24 mouse cellular contexts compared by ENCODE assay signal in genomic region chr8:109647331-109647730, GRCm38 (mm10). TPM values are rescaled to one million over a fixed set of nuclear protein-coding genes. Genes with fewer than 3 reads are reported as not detected.
DNase-seq lines count a peak whose midpoint lies in the region; ATAC-seq and TF ChIP-seq lines count a peak whose summit lies in the region.
"Had no signal": no experiment of that assay in that cellular context is flagged by ENCODE, and none has a peak within 500 bp of the region (broad histone marks: within the 10 kb centered on the region; RNA-seq: fewer than 3 reads in every experiment).

No protein-coding gene starts in this region.

- peak; percentile 39 for DNase-seq in forebrain, embryonic 14.5 days (ENCODE audit: low spot score)
- DNase-seq in layer of hippocampus, adult 18-20 months (ENCODE audit: low spot score in 2 of 2) = peak; percentile 31 to 52
- DNase-seq in layer of hippocampus, adult 9-10 months (ENCODE audit: low spot score) = no peak
- DNase-seq in lung, embryonic 14.5 days = peak; percentile 37
- DNase-seq in lung, postnatal 36 days = no peak
- DNase-seq in embryonic facial prominence, embryonic 14.5 days (ENCODE audit: low spot score) = peak; percentile 12
- DNase-seq in thymus, postnatal 25 days = no peak
- DNase-seq: adrenal gland, adult 2 months; adrenal gland, postnatal 25 days; cerebellum, adult 11 months; cerebellum, adult 8-10 months; cerebellum, postnatal 14 days; embryo, embryonic 11 days; gastrocnemius, postnatal 14 days; heart, postnatal 36 days had no signal

- no peak overlapping the region for H3K9ac ChIP-seq in forebrain, embryonic 14.5 days (ENCODE audit: low read length)
- H3K9ac ChIP-seq in forebrain, embryonic 15.5 days (replicated peaks) = no peak overlapping the region
- no peak overlapping the region for H3K9ac ChIP-seq in lung, embryonic 14.5 days
- H3K9ac ChIP-seq in embryonic facial prominence, embryonic 14.5 days (ENCODE audit: low read depth, low read length) = no peak overlapping the region
- H3K9ac ChIP-seq: embryonic facial prominence, embryonic 15.5 days; heart, embryonic 13.5 days; hindbrain, embryonic 15.5 days had no signal

- no peak overlapping the region for H3K4me3 ChIP-seq in forebrain, embryonic 14.5 days (ENCODE audit: low read depth, low read length)
- H3K4me3 ChIP-seq in forebrain, embryonic 15.5 days = no peak overlapping the region
- H3K4me3 ChIP-seq in lung, embryonic 14.5 days (ENCODE audit: low read depth, low read length) = no peak overlapping the region
- H3K4me3 ChIP-seq in embryonic facial prominence, embryonic 14.5 days (ENCODE audit: low read depth, low read length) = no peak overlapping the region
- H3K4me3 ChIP-seq: embryonic facial prominence, embryonic 15.5 days; erythroblast, embryonic 14.5 days; forebrain, embryonic 10.5 days; heart, embryonic 13.5 days; hindbrain, embryonic 15.5 days had no signal

- H3K27ac ChIP-seq in forebrain, embryonic 14.5 days (ENCODE audit: low read depth, low read length) = no peak overlapping the region
- H3K27ac ChIP-seq in forebrain, embryonic 15.5 days (replicated peaks) = no peak overlapping the region
- no peak overlapping the region for H3K27ac ChIP-seq in lung, embryonic 14.5 days (ENCODE audit: low read depth)
- no peak overlapping the region for H3K27ac ChIP-seq in embryonic facial prominence, embryonic 14.5 days (replicated peaks; ENCODE audit: low read depth, low read length)
- H3K27ac ChIP-seq: embryonic facial prominence, embryonic 15.5 days; forebrain, embryonic 10.5 days; heart, embryonic 13.5 days; hindbrain, embryonic 15.5 days had no signal

- TF ChIP-seq CTCF in lung, embryonic 14.5 days (IDR thresholded peaks at IDR 0.05; ENCODE audit: low read depth) = no peak

- H3K4me2 ChIP-seq in forebrain, embryonic 14.5 days (ENCODE audit: low read length) = no peak overlapping the region
- no peak overlapping the region for H3K4me2 ChIP-seq in forebrain, embryonic 15.5 days (replicated peaks)
- no peak overlapping the region for H3K4me2 ChIP-seq in lung, embryonic 14.5 days
- no peak overlapping the region for H3K4me2 ChIP-seq in embryonic facial prominence, embryonic 14.5 days (ENCODE audit: low read depth, low read length)
- H3K4me2 ChIP-seq: embryonic facial prominence, embryonic 15.5 days; heart, embryonic 13.5 days; hindbrain, embryonic 15.5 days had no signal

- no peak for ATAC-seq in forebrain, embryonic 14.5 days
- ATAC-seq in forebrain, embryonic 15.5 days (replicated peaks) = no peak
- ATAC-seq in lung, embryonic 14.5 days (ENCODE audit: insufficient read depth) = no peak
- ATAC-seq in embryonic facial prominence, embryonic 14.5 days (ENCODE audit: low read depth) = no peak
- ATAC-seq: intestine, embryonic 16.5 days; Patski had no signal

- WGBS in forebrain, embryonic 14.5 days = 73% methylated on average over 11 of the region's 11 CpGs
- 72% methylated on average over 11 of the region's 11 CpGs for WGBS in forebrain, embryonic 15.5 days
- whole genome bisulfite sequencing in lung, embryonic 14.5 days = 33% methylated on average over 11 of the region's 11 CpGs
- WGBS in embryonic facial prominence, embryonic 14.5 days = 50% methylated on average over 11 of the region's 11 CpGs

- H3K27me3 ChIP-seq in forebrain, embryonic 14.5 days (replicated peaks; ENCODE audit: control insufficient read depth, insufficient read depth, low read length) = no peaks in the 10 kb centered on the region
- no peaks in the 10 kb centered on the region for H3K27me3 ChIP-seq in forebrain, embryonic 15.5 days
- H3K27me3 ChIP-seq in lung, embryonic 14.5 days (ENCODE audit: insufficient read depth, low read length) = no peaks in the 10 kb centered on the region
- H3K27me3 ChIP-seq in embryonic facial prominence, embryonic 14.5 days (replicated peaks; ENCODE audit: control insufficient read depth, insufficient read depth, low read length) = no peaks in the 10 kb centered on the region
- H3K27me3 ChIP-seq: embryonic facial prominence, embryonic 15.5 days; hindbrain, embryonic 15.5 days had no signal

- no peaks in the 10 kb centered on the region for H3K4me1 ChIP-seq in forebrain, embryonic 14.5 days (ENCODE audit: control insufficient read depth, insufficient read depth, low read length)
- H3K4me1 ChIP-seq in forebrain, embryonic 15.5 days = no peaks in the 10 kb centered on the region
- H3K4me1 ChIP-seq in lung, embryonic 14.5 days (ENCODE audit: insufficient read depth) = no peaks in the 10 kb centered on the region
- no peaks in the 10 kb centered on the region for H3K4me1 ChIP-seq in embryonic facial prominence, embryonic 14.5 days (ENCODE audit: control insufficient read depth, insufficient read depth, low read length)
- H3K4me1 ChIP-seq: forebrain, embryonic 10.5 days; hindbrain, embryonic 15.5 days had no signal

- no peaks in the 10 kb centered on the region for H3K9me3 ChIP-seq in forebrain, embryonic 14.5 days (replicated peaks; ENCODE audit: control insufficient read depth, low read length)
- H3K9me3 ChIP-seq in forebrain, embryonic 15.5 days = no peaks in the 10 kb centered on the region
- H3K9me3 ChIP-seq in lung, embryonic 14.5 days (ENCODE audit: low read depth, low read length) = no peaks in the 10 kb centered on the region
- no peaks in the 10 kb centered on the region for H3K9me3 ChIP-seq in embryonic facial prominence, embryonic 14.5 days (ENCODE audit: control insufficient read depth, low read length)
- H3K9me3 ChIP-seq: embryonic facial prominence, embryonic 15.5 days; forebrain, embryonic 10.5 days; heart, embryonic 13.5 days; hindbrain, embryonic 15.5 days had no signal

- H3K36me3 ChIP-seq in forebrain, embryonic 14.5 days (ENCODE audit: control insufficient read depth, insufficient read depth, low read length) = no peaks in the 10 kb centered on the region
- H3K36me3 ChIP-seq in forebrain, embryonic 15.5 days = no peaks in the 10 kb centered on the region
- H3K36me3 ChIP-seq in lung, embryonic 14.5 days (ENCODE audit: insufficient read depth) = no peaks in the 10 kb centered on the region
- H3K36me3 ChIP-seq in embryonic facial prominence, embryonic 14.5 days (ENCODE audit: control insufficient read depth, insufficient read depth, low read length) = no peaks in the 10 kb centered on the region
- H3K36me3 ChIP-seq: embryonic facial prominence, embryonic 15.5 days; forebrain, embryonic 10.5 days; heart, embryonic 13.5 days; hindbrain, embryonic 15.5 days had no signal

RNA-seq across cellular contexts. Expression of gene Pkd1l3, which starts 33.0 kb away (rescaled TPM):
- 0.11 TPM in 1 of 2 replicates, not detected in the other for polyA plus RNA-seq in forebrain, embryonic 14.5 days (2014; fragmentation: Nextera tagmentation; extraction: Ambion mirVana)
- 0.08 TPM in 1 of 2 replicates, not detected in the other for polyA plus RNA-seq in forebrain, embryonic 15.5 days (2015; fragmentation: Nextera tagmentation; extraction: Ambion mirVana)
- total RNA-seq in layer of hippocampus, adult 18-20 months (2021) = 1 to 10 TPM; 2.0 to 3.1 TPM
- 0.09 TPM in 1 of 2 replicates, not detected in the other for polyA plus RNA-seq in lung, embryonic 14.5 days (2014; fragmentation: Nextera tagmentation; extraction: Ambion mirVana)
- 0.24 TPM in 1 of 2 replicates, not detected in the other for polyA plus RNA-seq in embryonic facial prominence, embryonic 14.5 days (2014; fragmentation: Nextera tagmentation; extraction: Ambion mirVana)
- total RNA-seq: heart, postnatal 36 days had no signal
- polyA plus RNA-seq: C2C12 had no signal

RNA-seq across cellular contexts. Expression of gene Dhodh, which starts 38.9 kb away (rescaled TPM):
- 33.4 and 34.8 TPM in 2 replicates for polyA plus RNA-seq in forebrain, embryonic 14.5 days (2014; fragmentation: Nextera tagmentation; extraction: Ambion mirVana)
- polyA plus RNA-seq in forebrain, embryonic 15.5 days (2015; fragmentation: Nextera tagmentation; extraction: Ambion mirVana) = 35.3 and 41.4 TPM in 2 replicates
- 10 to 100 TPM; 22.7 to 26.4 TPM for total RNA-seq in layer of hippocampus, adult 18-20 months (2021)
- polyA plus RNA-seq in lung, embryonic 14.5 days (2014; fragmentation: Nextera tagmentation; extraction: Ambion mirVana) = 45.1 and 51.3 TPM in 2 replicates
- 34.7 and 39.3 TPM in 2 replicates for polyA plus RNA-seq in embryonic facial prominence, embryonic 14.5 days (2014; fragmentation: Nextera tagmentation; extraction: Ambion mirVana)

RNA-seq across cellular contexts. Expression of gene Ist1, which starts 45.7 kb away (rescaled TPM):
- 172 and 187 TPM in 2 replicates for polyA plus RNA-seq in forebrain, embryonic 14.5 days (2014; fragmentation: Nextera tagmentation; extraction: Ambion mirVana)
- 177 and 181 TPM in 2 replicates for polyA plus RNA-seq in forebrain, embryonic 15.5 days (2015; fragmentation: Nextera tagmentation; extraction: Ambion mirVana)
- total RNA-seq in layer of hippocampus, adult 18-20 months (2021) = 10 to 100 TPM; 87.1 to 90.9 TPM
- polyA plus RNA-seq in lung, embryonic 14.5 days (2014; fragmentation: Nextera tagmentation; extraction: Ambion mirVana) = 136 and 140 TPM in 2 replicates
- 118 and 136 TPM in 2 replicates for polyA plus RNA-seq in embryonic facial prominence, embryonic 14.5 days (2014; fragmentation: Nextera tagmentation; extraction: Ambion mirVana)

RNA-seq across cellular contexts. Expression of gene Zfp821, which starts 58.0 kb away (rescaled TPM):
- polyA plus RNA-seq in forebrain, embryonic 14.5 days (2014; fragmentation: Nextera tagmentation; extraction: Ambion mirVana) = 73.9 and 76.2 TPM in 2 replicates
- polyA plus RNA-seq in forebrain, embryonic 15.5 days (2015; fragmentation: Nextera tagmentation; extraction: Ambion mirVana) = 85.6 and 94.3 TPM in 2 replicates
- 10 to 100 TPM; 41.0 to 42.1 TPM for total RNA-seq in layer of hippocampus, adult 18-20 months (2021)
- 29.0 and 29.2 TPM in 2 replicates for polyA plus RNA-seq in lung, embryonic 14.5 days (2014; fragmentation: Nextera tagmentation; extraction: Ambion mirVana)
- 22.4 and 24.9 TPM in 2 replicates for polyA plus RNA-seq in embryonic facial prominence, embryonic 14.5 days (2014; fragmentation: Nextera tagmentation; extraction: Ambion mirVana)

Comparison
In these comparisons a context has a peak if more than half of its experiments do, and no peak if none do; other contexts are left out.
1. DNase-seq: peak in forebrain, embryonic 14.5 days (single experiment), layer of hippocampus, adult 18-20 months (2 of 2), lung, embryonic 14.5 days (single experiment) and embryonic facial prominence, embryonic 14.5 days (single experiment); none in layer of hippocampus, adult 9-10 months (single experiment), lung, postnatal 36 days (single experiment) and thymus, postnatal 25 days (single experiment).